Comparison of ENCODE assay signal across 18 mouse cellular contexts in genomic region chr11:57127066-57127465, GRCm38 (mm10).
DNase-seq lines count a peak whose midpoint lies in the region; ATAC-seq lines count a peak whose summit lies in the region.
"Had no signal": no experiment of that assay in that cellular context is flagged by ENCODE, and none has a peak within 500 bp of the region (broad histone marks: within the 10 kb centered on the region; RNA-seq: fewer than 3 reads in every experiment).

No protein-coding gene starts in this region.

- H3K9me3 ChIP-seq in kidney, embryonic 15.5 days (replicated peaks), result no peaks in the 10 kb centered on the region
- H3K9me3 ChIP-seq: embryonic facial prominence, embryonic 10.5 days; forebrain, embryonic 13.5 days; heart, embryonic 13.5 days; hindbrain, embryonic 12.5 days had no signal

- H3K27me3 ChIP-seq in kidney, embryonic 15.5 days, result no peaks in the 10 kb centered on the region
- H3K27me3 ChIP-seq: forebrain, embryonic 13.5 days; heart, embryonic 13.5 days; hindbrain, embryonic 12.5 days had no signal

- no peak overlapping the region for H3K9ac ChIP-seq in kidney, embryonic 15.5 days
- H3K9ac ChIP-seq: forebrain, embryonic 13.5 days; heart, embryonic 13.5 days; hindbrain, embryonic 12.5 days had no signal

- 59% methylated on average over 8 of the region's 8 CpGs for WGBS in kidney, embryonic 15.5 days

- ATAC-seq in kidney, embryonic 15.5 days (replicated peaks; ENCODE audit: low FRiP score), result no peak
- no peak for ATAC-seq in activated CD4-positive, CD25-positive, alpha-beta regulatory T cell, adult 4 months
- no peak for ATAC-seq in megakaryocyte-erythroid progenitor cell, adult 5-6 weeks (replicated peaks; ENCODE audit: low FRiP score, low TSS enrichment, poor library complexity, severe bottlenecking)
- ATAC-seq: forebrain, embryonic 13.5 days had no signal

- H3K27ac ChIP-seq in kidney, embryonic 15.5 days, result no peak overlapping the region
- H3K27ac ChIP-seq: embryonic facial prominence, embryonic 10.5 days; forebrain, embryonic 13.5 days; gastrocnemius, adult 2 months; heart, embryonic 13.5 days; hindbrain, embryonic 12.5 days had no signal

- peak; percentile 79 for DNase-seq in heart, adult 11 months
- DNase-seq in heart, postnatal 4 days, result no peak
- DNase-seq in kidney, adult 8-10 months, result peak; percentile 71 to 75
- DNase-seq in kidney, adult 9 months, result peak; percentile 83
- peak; percentile 60 to 79 for DNase-seq in kidney, postnatal 25 days
- DNase-seq: adrenal gland, postnatal 25 days; cerebellum, adult 2 months; cerebellum, postnatal 10 days; gastrocnemius, adult 2 months; gastrocnemius, postnatal 25 days; heart, postnatal 36 days had no signal

- no peak overlapping the region for H3K4me3 ChIP-seq in kidney, embryonic 15.5 days (replicated peaks)
- H3K4me3 ChIP-seq: embryonic facial prominence, embryonic 10.5 days; forebrain, embryonic 13.5 days; gastrocnemius, adult 2 months; heart, embryonic 13.5 days; hindbrain, embryonic 12.5 days had no signal

- H3K4me2 ChIP-seq in kidney, embryonic 15.5 days, result no peak overlapping the region
- H3K4me2 ChIP-seq: forebrain, embryonic 13.5 days; heart, embryonic 13.5 days; hindbrain, embryonic 12.5 days had no signal

- no peaks in the 10 kb centered on the region for H3K36me3 ChIP-seq in kidney, embryonic 15.5 days
- H3K36me3 ChIP-seq: embryonic facial prominence, embryonic 10.5 days; heart, embryonic 13.5 days; hindbrain, embryonic 12.5 days had no signal

- no peaks in the 10 kb centered on the region for H3K4me1 ChIP-seq in kidney, embryonic 15.5 days
- H3K4me1 ChIP-seq: forebrain, embryonic 13.5 days had no signal
